Mouse (Mus musculus): Measurements from ENCODE around the gene Dapk2.

The Dapk2 gene

DNA sequence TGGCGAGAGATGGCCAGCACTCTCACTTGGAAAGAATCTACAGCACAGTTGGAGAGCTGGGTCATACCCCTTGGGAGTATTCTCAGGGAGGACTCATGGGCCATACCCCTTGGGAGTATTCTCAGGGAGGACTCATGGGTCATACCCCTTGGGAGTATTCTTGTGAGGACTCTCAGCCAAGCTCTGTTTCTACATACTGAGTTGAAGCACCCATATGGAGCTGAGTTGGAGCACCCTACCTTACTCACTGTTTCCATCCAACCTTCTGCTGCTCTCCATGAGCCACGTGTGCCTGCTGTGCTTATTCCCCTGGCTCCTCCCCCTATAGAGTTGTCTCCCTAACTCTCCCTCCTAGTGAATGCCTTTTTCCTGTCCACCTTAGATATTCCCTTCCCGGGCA, 148.4 kb downstream of the Dapk2 start:
- CTCF ChIA-PET, result no interaction called here

- CTCF ChIA-PET, result no interaction called here
These were observed 149.3 kb downstream of the Dapk2 start for GRCm38 (mm10) chr9:66307341-66307740.

- CTCF ChIA-PET, result no interaction called here
These were observed 150.7 kb downstream of the Dapk2 start for GRCm38 (mm10) chr9:66308741-66309140.

DNA sequence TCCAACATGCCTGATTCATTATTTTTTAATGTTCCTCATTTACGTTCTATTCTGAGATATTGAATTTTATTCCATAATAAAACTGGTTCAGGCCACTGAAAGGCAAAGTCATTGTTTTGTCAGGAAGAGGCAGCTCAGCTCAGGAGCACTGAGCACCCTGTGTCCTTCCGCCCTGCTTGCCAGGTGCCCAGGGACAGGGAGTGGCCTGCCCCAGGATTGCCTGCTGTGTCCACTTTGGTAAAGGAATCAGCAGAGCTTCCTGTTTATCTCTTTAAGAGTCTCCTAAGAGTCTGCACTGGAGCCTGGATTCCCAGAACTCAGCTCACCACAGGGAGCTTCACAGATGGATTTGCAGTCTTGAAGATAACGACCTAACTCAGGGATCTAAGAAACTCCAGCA, 153.4 kb downstream of the Dapk2 start:
- CTCF ChIA-PET, result no interaction called here

DNA sequence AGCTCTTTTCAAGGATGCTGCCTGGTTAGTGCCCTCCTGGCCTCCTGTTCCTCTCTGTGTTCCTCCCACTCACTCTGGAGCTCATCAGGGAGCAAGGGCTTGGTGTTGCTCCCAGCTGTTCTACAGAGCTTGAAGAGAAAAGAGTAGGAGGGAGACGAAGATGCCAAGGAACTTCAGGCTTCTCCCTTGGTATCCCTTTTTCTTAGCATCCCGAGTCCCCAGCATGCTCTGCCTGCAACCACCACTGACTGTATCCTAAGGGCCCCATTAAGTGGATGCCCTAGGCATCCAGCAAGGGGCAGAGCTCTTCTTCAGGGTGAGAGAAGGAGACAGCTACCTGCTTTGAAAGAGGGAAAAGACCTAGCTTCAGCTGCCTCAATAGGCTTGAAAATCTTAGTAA, 158.6 kb downstream of the Dapk2 start:
- CTCF ChIA-PET, result no interaction called here
